Mouse (Mus musculus) hindbrain, embryonic 10.5 days (tissue): ENCODE measurements around the gene Gm37240. TPM values are rescaled to one million over a fixed set of nuclear protein-coding genes. Genes with fewer than 3 reads are reported as not detected.
"Not testable (repeated sequence)": the region's sequence is repeated elsewhere in the genome, so short reads cannot be mapped to it uniquely, and the experiment has no call there.

Experiments
- DNase-seq: peaks from one replicate; pipeline ENCODE4 v3.0.0-alpha.2; 2017; ENCODE audit warnings: low spot score
- H3K27ac ChIP-seq: fragments of 300-500 bp; sonication (generic); 2 replicates; pipeline ENCODE4 v1.5.1; 2016; ENCODE audit warnings: mild to moderate bottlenecking, moderate library complexity
- H3K27me3 ChIP-seq: fragments of 300-500 bp; sonication (generic); 2 replicates; pipeline ENCODE4 v1.6.1; 2016; ENCODE audit warnings: mild to moderate bottlenecking; ENCODE audit not compliant: poor library complexity, insufficient read depth, severe bottlenecking
- H3K36me3 ChIP-seq: fragments of 300-500 bp; sonication (generic); 2 replicates; pipeline ENCODE4 v1.6.1; 2016; ENCODE audit warnings: mild to moderate bottlenecking, moderate library complexity
- H3K4me1 ChIP-seq: fragments of 300-500 bp; sonication (generic); replicated peaks from 2 replicates; pipeline ENCODE4 v1.6.1; 2016; ENCODE audit warnings: mild to moderate bottlenecking
- H3K4me3 ChIP-seq: fragments of 300-500 bp; sonication (generic); 2 replicates; pipeline ENCODE4 v1.5.1; 2016; ENCODE audit warnings: mild to moderate bottlenecking, moderate library complexity
- H3K9me3 ChIP-seq: fragments of 300-500 bp; sonication (generic); 2 replicates; pipeline ENCODE4 v1.6.1; 2016; ENCODE audit warnings: mild to moderate bottlenecking, moderate library complexity
- WGBS: fragments of 180-500 bp; shearing (Covaris S2); methylation state at CpG from one replicate; pipeline ENCODE4 v1.1.7; 2016; 5-methylcytosine and 5-hydroxymethylcytosine counted together
- polyA plus RNA-seq: library from polyadenylated mRNA; unstranded; fragments of >200 nt; fragmentation: Nextera tagmentation; extraction: Ambion mirVana; gene quantifications from 2 replicates; pipeline ENCODE4 v1.2.1, GENCODE M21; 2016

Gm37240 gene
- polyA plus RNA-seq, result 1.4 and 1.6 TPM in 2 replicates

DNA sequence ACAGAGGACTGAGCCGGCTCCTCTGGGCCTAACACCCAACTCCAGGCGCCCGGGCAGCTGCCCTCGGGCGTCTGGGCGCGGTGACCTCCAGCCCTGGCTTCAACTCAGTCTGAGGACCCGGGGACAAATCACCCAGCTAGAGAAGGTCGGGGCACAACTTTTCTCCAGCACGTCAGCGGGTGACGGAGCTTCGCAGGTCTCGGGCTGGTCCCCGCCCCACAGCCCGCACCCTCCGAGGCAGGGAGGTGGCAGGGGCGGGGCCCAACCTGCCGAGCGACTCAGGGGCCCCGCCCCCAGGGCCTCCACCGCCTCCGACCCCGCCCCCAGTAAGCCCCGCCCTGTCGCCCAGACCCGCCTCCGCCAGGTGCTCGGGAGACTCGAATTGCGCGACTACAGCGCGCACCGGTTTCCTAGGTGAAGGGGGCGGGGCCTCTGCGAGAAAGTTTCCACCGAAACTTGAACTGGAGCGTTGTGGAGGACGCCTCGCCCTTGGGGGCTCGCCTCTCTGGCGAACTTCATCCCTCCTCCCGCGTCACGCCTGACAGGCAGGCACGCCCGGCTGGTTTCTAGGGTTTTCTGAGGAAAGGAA is at the start of gene Gm37240, which contains the start of gene Glt28d2:
Gm37240 (minus strand) TSS at position 280 of the 589 bp plus-strand sequence.
Glt28d2 (minus strand) TSS at position 278 of the 589 bp plus-strand sequence.
- H3K27ac ChIP-seq, result peak within 1 kb of the TSS; percentile 29; the same call in 1 of the 2 replicates

DNA sequence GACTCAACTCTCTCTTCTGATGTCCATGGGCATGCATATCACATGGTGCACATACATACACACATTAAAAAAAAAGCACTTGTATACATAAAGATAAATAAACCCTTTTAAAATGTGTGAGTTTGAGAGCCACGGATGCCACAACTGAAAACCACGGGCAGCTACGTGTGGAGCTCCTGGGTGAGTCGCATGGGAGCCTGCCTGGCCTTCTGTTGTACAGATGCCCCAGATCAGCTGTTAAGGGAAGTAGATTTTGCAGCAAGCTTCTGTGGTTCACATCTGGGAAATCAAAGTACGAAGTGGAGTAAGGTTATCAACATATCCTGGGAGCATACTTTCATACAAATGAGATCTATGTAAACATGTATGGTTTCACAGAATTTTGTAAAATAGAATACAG is 46.3 kb upstream of the Gm37240 start:
- Histone ChIP-seq H3K27me3 (no peaks in the 10 kb centered on the region), H3K9me3 (no peaks in the 10 kb centered on the region), H3K4me3 (no peak overlapping the region), H3K4me1 (no peaks in the 10 kb centered on the region; the same call in 1 of the 2 replicates), H3K27ac (no peak overlapping the region), H3K36me3 (no peaks in the 10 kb centered on the region)
- WGBS, result 92% methylated on average over 5 of the region's 5 CpGs
- DNase-seq, result no peak

More for the DNA sequence above, at the start of gene Gm37240, which contains the start of gene Glt28d2:
- Histone ChIP-seq H3K27me3 (peaks cover 44% of the 10 kb centered on the region), H3K9me3 (no peaks in the 10 kb centered on the region), H3K4me3 (peak within 1 kb of the TSS; percentile 61), H3K4me1 (peaks cover 26% of the 10 kb centered on the region), H3K36me3 (no peaks in the 10 kb centered on the region)
- peak; percentile 83 for DNase-seq
- WGBS, result under 1% methylated on average over 48 of the region's 48 CpGs

- WGBS, result 85% methylated on average over 6 of the region's 6 CpGs
- H3K36me3 ChIP-seq, result no peaks in the 10 kb centered on the region
- H3K27me3 ChIP-seq, result no peaks in the 10 kb centered on the region
- H3K27ac ChIP-seq, result no peak overlapping the region
- H3K4me3 ChIP-seq, result no peak overlapping the region
- DNase-seq, result no peak
- no peaks in the 10 kb centered on the region for H3K9me3 ChIP-seq
- H3K4me1 ChIP-seq, result no peaks in the 10 kb centered on the region; the same call in 1 of the 2 replicates
These were observed 44.5 kb upstream of the Gm37240 start for GRCm38 (mm10) chr3:85931859-85932258.

DNA sequence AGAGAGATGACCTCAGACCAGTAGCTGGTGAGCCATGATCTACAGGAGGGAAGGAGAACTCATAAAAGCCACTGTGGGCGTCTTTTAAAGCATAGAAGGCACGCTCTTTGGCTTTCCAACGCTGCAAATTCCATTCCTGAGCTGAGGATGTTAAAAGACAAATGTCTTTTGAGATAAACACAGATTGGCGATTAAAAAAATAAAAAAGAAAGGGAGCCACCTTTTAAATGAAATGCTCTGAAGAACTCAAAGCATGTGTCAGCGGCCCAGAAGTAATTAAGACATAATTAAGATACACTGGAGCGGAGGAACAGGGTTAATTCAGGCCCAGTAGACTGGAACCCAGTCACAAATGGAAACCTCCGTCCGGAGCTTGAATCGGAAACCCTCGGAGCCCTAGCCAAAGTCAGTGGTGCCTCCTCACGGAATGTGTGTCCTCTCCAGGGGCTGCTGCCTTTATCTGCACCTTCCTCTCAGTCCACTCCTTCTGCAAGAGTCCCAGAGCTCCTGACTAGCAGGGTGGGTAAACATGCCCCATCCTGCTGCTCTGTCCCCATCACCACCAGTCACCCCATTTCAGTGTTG is 43.4 kb upstream of the Gm37240 start:
- Histone ChIP-seq H3K4me1 (no peaks in the 10 kb centered on the region; the same call in 1 of the 2 replicates), H3K36me3 (no peaks in the 10 kb centered on the region), H3K27me3 (no peaks in the 10 kb centered on the region), H3K4me3 (no peak overlapping the region), H3K9me3 (no peaks in the 10 kb centered on the region), H3K27ac (no peak overlapping the region)
- no peak for DNase-seq
- WGBS, result 50% methylated on average over 11 of the region's 11 CpGs

GRCm38 (mm10) chr3:85929711-85930110 is 42.4 kb upstream of the Gm37240 start:
- DNase-seq, result no peak
- H3K36me3 ChIP-seq, result no peaks in the 10 kb centered on the region
- H3K27ac ChIP-seq, result no peak overlapping the region
- H3K27me3 ChIP-seq, result no peaks in the 10 kb centered on the region
- no peaks in the 10 kb centered on the region for H3K9me3 ChIP-seq
- no peak overlapping the region for H3K4me3 ChIP-seq
- no peaks in the 10 kb centered on the region; the same call in 1 of the 2 replicates for H3K4me1 ChIP-seq
- 87% methylated on average over 5 of the region's 5 CpGs for WGBS

DNA sequence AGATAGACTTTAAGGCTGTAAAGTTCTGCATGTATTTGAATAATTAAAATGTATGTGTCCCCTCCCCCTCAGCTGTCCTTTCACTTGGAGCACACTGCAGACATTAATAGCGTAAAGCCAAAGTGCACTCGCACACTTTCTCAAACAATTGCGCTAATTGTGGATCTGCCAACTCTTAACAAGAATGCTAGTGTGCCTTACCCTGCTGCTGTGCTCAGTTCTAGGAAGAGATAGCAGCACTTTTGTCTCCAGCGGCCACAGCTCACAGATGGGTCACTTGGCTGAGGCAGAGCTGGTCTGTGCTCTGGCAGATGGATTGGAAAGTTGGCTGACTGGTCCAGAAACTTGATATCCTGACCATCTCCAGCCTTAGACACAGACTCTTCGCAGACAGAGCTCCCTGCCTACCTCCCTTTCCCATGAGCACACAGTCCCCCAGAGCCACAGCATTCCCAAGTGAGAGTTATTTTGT is 40.9 kb upstream of the Gm37240 start:
- DNase-seq, result no peak
- H3K27ac ChIP-seq, result no peak overlapping the region
- H3K9me3 ChIP-seq, result no peaks in the 10 kb centered on the region
- no peaks in the 10 kb centered on the region for H3K27me3 ChIP-seq
- no peaks in the 10 kb centered on the region for H3K36me3 ChIP-seq
- H3K4me3 ChIP-seq, result no peak overlapping the region
- no peaks in the 10 kb centered on the region; the same call in 1 of the 2 replicates for H3K4me1 ChIP-seq
- WGBS, result 82% methylated on average over 5 of the region's 5 CpGs

- Histone ChIP-seq H3K4me1 (no peaks in the 10 kb centered on the region; the same call in 1 of the 2 replicates), H3K9me3 (no peaks in the 10 kb centered on the region), H3K4me3 (no peak overlapping the region), H3K36me3 (no peaks in the 10 kb centered on the region), H3K27ac (no peak overlapping the region), H3K27me3 (no peaks in the 10 kb centered on the region)
- no peak for DNase-seq
- 87% methylated on average over 9 of the region's 9 CpGs for WGBS
These were observed 40.0 kb upstream of the Gm37240 start for GRCm38 (mm10) chr3:85927296-85927695.

DNA sequence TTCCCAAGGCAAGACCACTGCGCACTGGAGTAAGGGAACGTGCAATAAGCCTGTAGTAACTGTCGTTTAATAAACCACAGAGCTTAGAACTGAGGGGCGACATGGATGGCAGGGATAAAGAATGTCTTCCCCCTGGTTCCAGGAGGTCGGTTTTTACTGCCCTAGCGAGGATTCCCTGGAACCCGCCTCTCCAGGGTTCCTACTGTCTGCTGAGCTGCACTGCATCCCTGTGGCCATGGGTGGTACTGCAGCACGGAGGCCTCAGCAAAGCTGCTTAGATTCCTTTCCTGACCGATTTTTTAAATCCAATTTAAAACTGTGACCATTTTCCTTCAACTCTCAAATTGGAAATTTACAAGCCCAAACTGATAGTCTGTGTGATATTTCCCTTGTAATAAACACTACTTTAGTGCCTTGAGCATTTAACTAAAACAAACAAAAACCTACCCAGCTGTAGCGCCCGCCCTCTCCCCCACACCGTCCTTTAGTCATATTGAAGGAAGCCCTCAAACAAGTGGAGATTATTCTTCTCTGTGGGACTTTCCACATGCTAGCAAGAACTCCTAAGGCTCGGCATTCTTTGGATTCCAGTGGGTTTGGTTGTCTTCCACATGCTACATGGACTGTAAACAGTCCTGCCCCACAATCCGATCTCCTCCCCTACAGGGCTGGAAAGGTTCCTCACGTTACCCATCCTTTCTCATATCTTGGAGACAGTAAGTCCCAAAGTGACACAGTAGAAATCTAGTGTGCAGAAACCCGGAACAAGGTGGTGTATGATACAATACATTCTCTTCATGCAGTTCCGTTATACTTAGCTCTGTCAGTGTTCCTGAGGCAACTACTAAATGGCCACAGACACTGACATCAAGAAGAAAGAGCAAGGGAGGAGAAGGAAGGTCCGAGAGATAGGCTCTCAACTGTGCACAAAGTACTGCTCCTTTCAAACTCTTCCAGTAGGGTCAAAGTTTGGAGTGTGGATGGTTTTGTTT is 36.9 kb upstream of the Gm37240 start:
- DNase-seq, result peak; percentile 79
- no peak overlapping the region for H3K4me3 ChIP-seq
- H3K9me3 ChIP-seq, result no peaks in the 10 kb centered on the region
- H3K27ac ChIP-seq, result no peak overlapping the region
- no peaks in the 10 kb centered on the region for H3K27me3 ChIP-seq
- 52% methylated on average over 18 of the region's 18 CpGs for WGBS
- H3K36me3 ChIP-seq, result no peaks in the 10 kb centered on the region
- no peaks in the 10 kb centered on the region for H3K4me1 ChIP-seq

- H3K36me3 ChIP-seq, result no peaks in the 10 kb centered on the region
- no peak overlapping the region for H3K4me3 ChIP-seq
- 77% methylated on average over 8 of the region's 8 CpGs for WGBS
- no peaks in the 10 kb centered on the region for H3K27me3 ChIP-seq
- H3K27ac ChIP-seq, result no peak overlapping the region
- no peaks in the 10 kb centered on the region for H3K9me3 ChIP-seq
- no peaks in the 10 kb centered on the region for H3K4me1 ChIP-seq
- no peak for DNase-seq
These were observed 36.0 kb upstream of the Gm37240 start for GRCm38 (mm10) chr3:85923343-85923742.

GRCm38 (mm10) chr3:85922331-85922730 is 35.0 kb upstream of the Gm37240 start:
- Histone ChIP-seq H3K9me3 (no peaks in the 10 kb centered on the region), H3K4me1 (no peaks in the 10 kb centered on the region), H3K36me3 (no peaks in the 10 kb centered on the region), H3K27ac (no peak overlapping the region), H3K4me3 (no peak overlapping the region), H3K27me3 (no peaks in the 10 kb centered on the region)
- WGBS, result 90% methylated on average over 3 of the region's 3 CpGs
- DNase-seq, result no peak

DNA sequence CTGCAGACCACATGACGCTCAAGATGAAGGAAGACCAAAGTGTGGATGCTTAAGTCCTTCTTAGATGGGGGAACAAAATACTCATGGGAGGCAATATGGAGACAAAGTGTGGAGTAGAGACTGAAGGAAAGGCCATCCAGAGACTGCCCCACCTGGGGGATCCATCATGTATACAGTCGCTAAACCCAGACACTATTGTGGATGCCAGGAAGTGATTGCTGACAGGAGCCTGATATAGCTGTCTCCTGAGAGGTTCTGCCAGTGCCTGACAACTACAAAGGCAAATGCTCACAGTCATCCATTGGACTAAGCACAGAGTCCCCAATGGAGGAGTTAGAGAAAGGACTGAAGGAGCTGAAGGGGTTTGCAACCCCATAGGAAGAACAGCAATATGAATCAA is 33.4 kb upstream of the Gm37240 start:
- H3K36me3 ChIP-seq, H3K27me3 ChIP-seq, H3K4me3 ChIP-seq, H3K4me1 ChIP-seq, H3K27ac ChIP-seq, H3K9me3 ChIP-seq, DNase-seq: not testable (repeated sequence)
- WGBS, result 91% methylated on average over 2 of the region's 2 CpGs

DNA sequence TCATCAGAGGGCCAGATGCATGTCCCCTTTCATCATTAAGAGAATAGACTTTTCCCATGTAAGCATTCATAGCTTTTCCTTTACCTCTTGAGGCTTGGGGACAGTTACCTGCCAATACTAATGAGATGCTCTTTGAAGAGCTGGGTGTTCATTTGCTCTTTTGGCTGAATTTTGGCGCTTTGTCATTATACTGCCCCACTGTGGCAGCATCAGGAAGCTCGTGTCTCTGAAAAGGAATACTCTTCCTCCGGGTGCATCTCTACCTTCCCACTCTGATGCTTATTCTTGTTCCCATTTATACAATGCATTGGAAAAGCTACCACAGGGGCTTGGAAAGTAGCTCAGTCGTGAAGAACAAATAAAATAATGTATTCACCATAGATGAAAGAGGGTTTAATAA is 30.3 kb upstream of the Gm37240 start:
- WGBS, result 13% methylated on average over 4 of the region's 4 CpGs
- Histone ChIP-seq H3K27ac (no peak overlapping the region), H3K27me3 (no peaks in the 10 kb centered on the region), H3K36me3 (no peaks in the 10 kb centered on the region), H3K9me3 (no peaks in the 10 kb centered on the region), H3K4me1 (no peaks in the 10 kb centered on the region), H3K4me3 (no peak overlapping the region)
- DNase-seq, result peak; percentile 23
